Mouse (Mus musculus): Measurements from ENCODE around the gene Nog. TPM values are rescaled to one million over a fixed set of nuclear protein-coding genes. Genes with fewer than 3 reads are reported as not detected.

Gene Nog
- polyA plus RNA-seq, 1 experiment from 2014 or later = not detected

Other genes with a start within 250 kb of the Nog start
- gene Dgke, start 235.5 kb downstream of the Nog start, polyA plus RNA-seq (2018) = 3.6 to 6.2 TPM (median 4.9 TPM) in 3 replicates
- not detected in 3 replicates for gene Gm525, start 228.5 kb downstream of the Nog start, polyA plus RNA-seq (2018)

All from macrophage (primary cell).